Mouse (Mus musculus): ENCODE results near the gene Numa1. TPM values are rescaled to one million over a fixed set of nuclear protein-coding genes. Genes with fewer than 3 reads are reported as not detected.

Numa1 gene
- total RNA-seq, 2 experiments from 2014 or later, result 90.0 to 95.3 TPM

DNA sequence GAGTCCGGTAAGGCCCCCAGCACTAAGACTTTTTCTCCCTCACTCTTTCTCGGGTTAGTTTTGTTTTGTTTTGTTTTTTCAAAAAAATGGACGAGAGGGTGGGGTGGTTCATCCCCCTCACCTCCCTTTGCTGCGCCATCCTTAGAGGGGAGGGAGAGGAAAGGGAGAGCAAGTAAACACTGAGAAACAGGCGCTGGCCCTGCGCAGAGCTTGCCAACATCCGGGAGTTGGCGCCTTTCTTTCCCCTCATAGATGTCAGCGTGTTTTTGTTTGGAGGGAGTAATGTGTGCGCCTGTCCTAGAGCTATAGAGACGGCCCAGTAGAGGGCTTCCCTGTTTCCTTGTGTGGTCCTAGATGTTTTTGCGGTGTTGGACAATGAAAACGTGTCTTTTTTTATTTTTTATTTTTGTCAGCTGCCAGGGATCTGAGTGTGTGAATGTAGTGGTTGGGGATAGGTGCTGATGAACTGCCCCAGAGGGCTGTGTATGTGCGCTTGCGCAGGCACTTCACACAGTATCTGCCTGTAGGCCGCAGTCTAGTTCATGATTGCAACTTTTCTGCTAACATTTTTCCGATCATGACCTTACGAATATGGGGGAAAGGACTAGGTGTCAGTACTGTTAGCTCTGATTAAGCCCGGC, 37.0 kb downstream of the Numa1 start:
- intact Hi-C loops (cut with DNase I), result loop anchor here (2.0 kb wide), 1 partner anchor 36 kb away; the partner anchor contains the start of gene Numa1
- DNase-seq, result peak; percentile 75 to 83

DNA sequence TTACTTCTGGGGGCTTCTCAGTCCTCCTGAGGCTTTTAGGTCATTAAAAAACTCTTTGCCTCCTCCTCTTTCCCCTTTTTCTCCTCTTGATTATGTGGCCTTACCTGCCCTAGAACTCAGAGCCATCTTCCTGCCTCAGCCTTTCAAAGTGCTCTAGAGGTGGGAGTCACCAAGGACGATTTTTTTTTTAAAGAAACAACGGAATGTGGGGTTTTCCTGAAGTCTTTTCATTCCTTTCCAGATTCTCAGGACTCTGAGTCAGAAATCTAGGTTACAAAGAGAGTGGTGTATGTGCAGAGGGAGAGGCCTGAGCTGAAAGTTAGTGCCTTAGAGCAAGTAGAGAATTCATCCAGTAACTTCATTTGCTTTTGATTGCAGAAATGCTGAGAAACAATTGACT, 37.8 kb downstream of the Numa1 start:
- no peak for DNase-seq
- intact Hi-C loops (cut with DNase I), result loop anchor here (2.0 kb wide), 1 partner anchor 37 kb away; the partner anchor contains the start of gene Numa1

DNA sequence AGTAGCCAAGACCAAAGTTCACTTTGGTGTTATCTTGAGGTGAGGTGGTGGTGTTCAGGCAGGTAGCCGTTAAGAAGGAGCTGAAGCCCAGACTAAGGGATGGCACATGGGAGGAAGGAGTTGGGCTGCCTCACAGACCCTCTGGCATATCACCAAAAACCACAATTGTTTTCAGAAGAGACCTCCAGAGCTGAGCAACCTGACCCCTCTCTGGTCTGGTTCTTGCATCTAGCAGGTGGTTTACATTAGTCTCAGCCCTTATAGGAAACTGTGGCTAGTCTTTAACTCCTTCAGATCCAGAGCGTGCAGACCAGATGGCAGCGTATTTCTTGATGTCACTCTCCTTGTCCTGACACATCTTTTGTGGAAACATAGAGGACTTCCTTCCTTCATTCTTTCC, 39.8 kb downstream of the Numa1 start:
- intact Hi-C loops (cut with DNase I), result loop anchor here (2.0 kb wide), 1 partner anchor 25 kb away; no protein-coding TSS in a partner anchor
- DNase-seq, result no peak

DNA sequence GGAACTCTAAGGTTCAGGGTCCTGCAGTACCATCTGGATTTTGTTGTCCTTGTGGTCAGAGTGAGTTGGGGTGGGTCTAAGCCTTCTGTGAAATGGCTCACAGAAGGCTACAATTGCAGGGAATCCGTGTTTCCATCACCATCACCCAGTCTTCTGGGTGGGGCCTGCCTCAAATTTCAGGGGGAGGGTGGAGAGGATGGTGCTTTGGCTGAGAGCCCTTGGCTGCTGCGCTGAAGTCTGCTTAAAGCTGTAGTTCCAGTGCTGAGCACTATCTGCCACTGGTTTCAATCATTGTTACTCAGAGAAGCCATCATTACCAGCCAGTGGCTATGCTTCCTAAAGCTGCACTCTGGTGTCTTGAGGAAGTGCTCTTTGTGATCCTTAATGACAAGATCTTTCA, 40.6 kb downstream of the Numa1 start:
- intact Hi-C loops (cut with DNase I), result loop anchor here (2.0 kb wide), 1 partner anchor 24 kb away; no protein-coding TSS in a partner anchor
- DNase-seq, result peak; percentile 60 to 65

DNA sequence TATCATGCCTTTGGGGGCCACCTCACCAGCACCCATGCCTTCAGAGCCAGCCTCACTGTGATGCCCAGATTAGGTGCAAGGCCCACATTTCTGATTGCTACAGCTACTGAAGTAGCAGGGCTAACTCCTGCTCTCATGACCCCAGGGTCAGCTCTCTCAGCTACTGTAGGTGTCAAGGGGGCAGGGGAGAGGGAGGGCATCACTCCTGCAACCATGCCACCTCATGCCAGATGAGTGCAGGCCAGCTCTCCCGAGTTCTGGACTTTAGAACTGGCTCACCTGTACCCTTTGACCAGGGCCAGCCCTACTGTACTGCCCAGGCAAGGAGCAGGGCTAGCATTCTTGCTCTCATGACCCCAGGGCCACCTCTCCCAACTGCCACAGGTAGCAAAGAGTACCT, 48.8 kb downstream of the Numa1 start:
- DNase-seq, result no peak
- intact Hi-C loops (cut with DNase I), result no loop called here

DNA sequence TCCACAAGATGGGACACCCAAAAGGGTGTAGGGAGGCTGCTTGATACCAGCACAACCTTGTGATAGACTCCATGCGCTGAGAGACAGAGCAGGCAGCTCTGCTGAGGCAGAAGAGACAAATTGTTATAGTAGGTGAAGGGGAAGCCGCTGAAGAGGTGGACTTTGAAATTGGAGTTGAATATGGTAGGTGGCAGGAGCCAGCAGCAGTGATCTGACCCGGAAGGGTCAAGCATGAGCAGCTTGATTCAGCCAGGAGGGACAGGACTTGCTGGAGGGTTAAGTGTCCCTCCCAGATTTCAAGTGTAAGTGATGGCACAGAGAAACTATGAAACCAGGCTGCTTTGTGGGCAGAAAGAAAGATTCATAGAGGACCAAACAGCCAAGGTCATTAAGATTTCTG, 51.2 kb downstream of the Numa1 start:
- no peak for DNase-seq
- intact Hi-C loops (cut with DNase I), result no loop called here

DNA sequence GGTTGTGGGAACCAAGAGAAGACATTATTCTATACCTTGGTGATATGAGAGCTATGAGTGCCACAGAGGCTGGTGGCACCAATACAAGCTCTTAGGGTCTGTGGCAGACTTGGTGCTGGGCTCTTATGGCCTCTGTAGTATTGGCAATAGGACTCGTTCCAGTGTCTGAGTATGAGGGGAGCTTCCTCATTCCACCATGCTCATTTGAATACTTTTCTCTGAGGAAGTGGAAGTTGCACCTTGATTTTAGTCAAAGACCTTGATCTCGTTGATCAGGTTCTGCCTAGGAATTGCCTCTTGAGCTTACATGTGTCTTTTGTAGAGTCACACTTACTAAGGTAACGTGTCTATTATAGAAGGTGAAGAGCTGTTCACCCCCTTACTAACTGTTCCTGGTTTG, 60.3 kb downstream of the Numa1 start:
- DNase-seq, result no peak
- intact Hi-C loops (cut with DNase I), result no loop called here

DNA sequence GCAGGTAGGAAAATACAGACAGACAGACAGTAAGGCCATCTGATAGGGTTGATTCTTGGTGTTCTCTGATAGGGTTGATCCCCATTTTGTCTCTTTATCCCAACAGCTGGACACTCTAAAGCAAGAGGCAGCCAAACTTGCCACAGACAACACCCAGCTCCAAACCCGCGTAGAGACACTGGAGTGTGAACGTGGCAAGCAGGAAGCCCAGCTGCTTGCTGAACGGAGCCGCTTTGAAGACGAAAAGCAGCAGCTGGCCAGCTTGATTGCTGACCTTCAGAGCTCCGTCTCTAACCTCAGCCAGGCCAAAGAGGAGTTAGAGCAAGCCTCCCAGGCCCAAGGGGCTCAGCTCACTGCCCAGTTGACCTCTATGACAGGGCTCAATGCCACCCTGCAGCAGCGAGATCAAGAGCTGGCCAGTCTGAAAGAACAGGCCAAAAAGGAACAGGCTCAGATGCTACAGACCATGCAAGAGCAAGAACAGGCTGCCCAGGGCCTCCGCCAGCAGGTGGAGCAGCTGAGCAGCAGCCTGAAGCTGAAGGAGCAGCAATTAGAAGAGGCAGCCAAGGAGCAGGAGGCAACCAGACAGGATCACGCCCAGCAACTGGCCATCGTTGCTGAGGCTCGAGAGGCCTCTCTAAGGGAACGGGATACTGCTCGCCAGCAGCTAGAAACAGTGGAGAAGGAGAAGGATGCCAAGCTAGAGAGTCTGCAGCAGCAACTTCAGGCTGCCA, 64.5 kb downstream of the Numa1 start:
- intact Hi-C loops (cut with DNase I), result loop anchor here (2.0 to 5.0 kb wide), 3 partner anchors 24 to 81 kb away; no protein-coding TSS in a partner anchor
- DNase-seq, result peak; percentile 90 to 93

DNA sequence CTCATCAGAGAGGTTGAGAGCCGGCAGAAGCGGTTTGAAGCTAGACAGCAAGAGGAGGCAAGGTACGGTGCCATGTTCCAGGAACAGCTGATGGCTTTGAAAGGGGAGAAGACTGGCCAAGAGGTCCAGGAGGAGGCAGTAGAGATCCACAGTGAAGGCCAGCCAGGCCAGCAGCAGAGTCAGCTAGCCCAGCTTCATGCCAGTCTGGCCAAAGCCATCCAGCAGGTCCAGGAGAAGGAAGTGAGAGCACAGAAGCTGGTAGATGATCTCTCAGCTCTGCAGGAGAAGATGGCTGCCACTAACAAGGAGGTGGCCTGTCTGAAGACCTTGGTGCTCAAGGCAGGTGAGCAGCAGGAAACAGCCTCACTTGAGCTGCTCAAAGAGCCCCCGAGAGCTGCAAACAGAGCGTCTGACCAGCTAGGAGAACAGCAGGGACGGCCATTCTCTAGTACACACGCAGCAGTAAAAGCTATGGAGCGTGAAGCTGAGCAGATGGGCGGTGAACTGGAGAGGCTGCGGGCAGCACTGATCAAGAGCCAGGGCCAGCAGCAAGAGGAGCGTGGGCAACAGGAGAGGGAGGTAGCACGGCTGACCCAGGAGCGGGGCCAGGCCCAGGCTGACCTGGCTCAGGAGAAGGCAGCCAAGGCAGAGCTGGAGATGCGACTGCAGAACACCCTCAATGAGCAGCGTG, 65.7 kb downstream of the Numa1 start:
- intact Hi-C loops (cut with DNase I), result loop anchor here (2.0 to 5.0 kb wide), 3 partner anchors 25 to 82 kb away; no protein-coding TSS in a partner anchor
- no peak for DNase-seq

DNA sequence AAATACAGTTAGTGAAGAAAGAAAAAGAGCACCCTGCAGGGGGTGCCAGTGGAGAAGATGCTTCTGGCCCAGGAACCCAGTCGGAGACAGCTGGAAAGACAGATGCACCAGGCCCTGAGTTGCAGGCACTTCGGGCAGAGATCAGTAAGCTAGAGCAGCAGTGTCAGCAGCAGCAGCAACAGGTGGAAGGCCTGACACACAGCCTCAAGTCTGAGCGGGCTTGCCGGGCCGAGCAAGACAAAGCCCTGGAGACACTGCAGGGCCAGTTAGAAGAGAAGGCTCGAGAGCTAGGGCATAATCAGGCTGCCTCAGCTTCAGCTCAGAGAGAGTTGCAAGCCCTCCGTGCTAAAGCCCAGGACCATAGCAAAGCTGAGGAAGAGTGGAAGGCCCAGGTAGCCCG, 66.4 kb downstream of the Numa1 start:
- DNase-seq, result no peak
- intact Hi-C loops (cut with DNase I), result no loop called here

DNA sequence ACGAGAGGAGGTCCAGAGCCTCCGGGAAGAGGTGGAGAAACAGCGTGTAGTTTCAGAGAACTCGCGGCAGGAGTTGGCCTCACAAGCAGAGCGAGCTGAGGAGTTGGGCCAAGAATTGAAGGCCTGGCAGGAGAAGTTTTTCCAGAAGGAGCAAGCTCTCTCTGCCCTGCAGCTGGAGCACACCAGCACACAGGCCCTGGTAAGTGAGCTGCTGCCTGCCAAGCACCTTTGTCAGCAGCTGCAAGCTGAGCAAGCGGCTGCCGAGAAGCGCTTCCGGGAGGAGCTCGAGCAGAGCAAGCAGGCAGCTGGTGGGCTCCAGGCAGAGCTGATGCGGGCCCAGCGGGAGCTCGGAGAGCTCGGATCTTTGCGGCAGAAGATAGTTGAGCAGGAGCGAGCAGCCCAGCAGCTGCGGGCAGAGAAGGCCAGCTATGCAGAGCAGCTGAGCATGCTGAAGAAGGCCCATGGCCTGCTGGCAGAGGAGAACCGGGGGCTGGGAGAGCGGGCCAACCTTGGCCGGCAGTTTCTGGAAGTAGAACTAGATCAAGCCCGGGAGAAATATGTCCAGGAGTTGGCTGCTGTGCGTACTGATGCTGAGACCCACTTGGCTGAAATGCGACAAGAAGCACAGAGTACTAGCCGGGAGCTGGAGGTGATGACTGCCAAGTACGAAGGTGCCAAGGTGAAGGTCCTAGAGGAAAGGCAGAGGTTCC, 67.2 kb downstream of the Numa1 start:
- peak; percentile 59 to 62 for DNase-seq
- intact Hi-C loops (cut with DNase I), result no loop called here

DNA sequence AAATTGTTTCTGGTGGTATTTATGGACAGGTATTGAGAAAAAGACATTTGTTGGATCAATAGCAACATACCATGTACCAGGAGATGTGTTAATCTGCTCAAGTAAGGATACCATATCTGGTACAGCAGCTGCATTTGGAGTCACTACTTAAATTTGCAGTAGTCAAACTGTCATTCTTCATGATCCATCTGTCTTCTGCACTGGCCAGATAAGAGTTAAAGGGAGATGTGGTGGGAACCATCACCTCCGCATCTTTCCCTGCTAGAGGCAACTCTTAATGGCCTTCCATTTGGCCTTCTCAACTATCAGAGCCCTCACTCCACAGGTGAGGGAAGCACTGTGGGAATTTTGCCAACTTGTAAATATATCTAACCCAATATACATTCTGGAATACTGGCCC, 72.6 kb downstream of the Numa1 start:
- intact Hi-C loops (cut with DNase I), result no loop called here

DNA sequence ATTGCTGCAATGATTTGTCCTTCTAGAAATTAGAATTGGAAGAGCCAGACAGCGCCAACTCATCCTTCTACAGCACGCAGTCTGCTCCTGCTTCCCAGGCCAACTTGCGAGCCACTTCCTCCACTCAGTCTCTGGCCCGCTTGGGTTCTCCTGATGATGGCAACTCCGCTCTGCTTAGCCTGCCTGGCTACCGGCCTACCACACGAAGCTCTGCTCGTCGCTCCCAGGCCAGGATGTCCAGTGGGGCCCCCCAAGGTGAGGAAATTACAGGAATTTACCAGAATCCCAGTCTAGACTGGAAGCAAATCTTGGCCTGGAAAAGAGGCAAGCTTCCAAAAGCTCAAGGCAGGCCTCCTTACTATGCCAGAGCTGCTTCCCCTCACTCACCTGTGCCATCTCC, 77.9 kb downstream of the Numa1 start:
- intact Hi-C loops (cut with DNase I), result no loop called here
- no peak for DNase-seq

More for the DNA sequence above, 72.6 kb downstream of the Numa1 start:
- DNase-seq, result no peak

DNA sequence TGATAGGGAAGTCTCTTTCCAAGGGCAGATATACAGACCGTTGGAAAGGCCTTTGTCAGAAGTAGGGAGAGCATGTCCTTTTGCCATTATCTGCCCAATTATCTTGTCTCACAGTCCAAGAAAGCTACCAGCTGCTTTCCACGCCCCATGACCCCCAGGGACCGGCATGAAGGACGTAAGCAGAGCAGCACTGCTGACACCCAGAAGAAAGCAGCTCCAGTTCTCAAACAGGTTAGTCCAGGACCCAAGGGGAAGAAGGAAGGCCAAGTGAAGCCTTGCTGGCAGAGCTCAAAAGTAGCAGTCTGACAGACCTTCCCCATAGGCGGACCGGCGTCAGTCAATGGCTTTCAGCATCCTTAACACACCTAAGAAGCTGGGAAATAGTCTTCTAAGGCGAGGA, 79.5 kb downstream of the Numa1 start:
- intact Hi-C loops (cut with DNase I), result no loop called here

DNA sequence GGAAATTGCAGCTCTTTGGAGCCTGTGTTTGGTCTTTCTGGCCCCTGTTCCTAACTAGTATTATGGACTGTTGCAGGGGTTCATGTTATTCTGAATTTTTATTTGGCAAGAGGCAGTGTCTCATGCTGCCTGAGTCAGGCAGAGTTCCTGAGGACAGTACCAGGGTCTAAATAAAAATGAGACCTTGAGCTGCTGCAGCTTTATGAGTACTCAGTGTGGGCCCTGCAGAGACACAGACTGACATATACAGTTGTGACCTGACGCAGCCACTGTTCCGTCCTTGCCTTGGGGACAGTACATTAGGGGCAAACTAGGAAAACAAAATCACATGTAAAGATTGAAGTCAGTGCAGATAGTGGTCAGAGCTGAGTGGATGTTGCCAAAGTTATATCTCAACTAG, 81.1 kb downstream of the Numa1 start:
- no peak for DNase-seq
- intact Hi-C loops (cut with DNase I), result no loop called here

More for the DNA sequence above, 79.5 kb downstream of the Numa1 start:
- DNase-seq, result no peak

DNA sequence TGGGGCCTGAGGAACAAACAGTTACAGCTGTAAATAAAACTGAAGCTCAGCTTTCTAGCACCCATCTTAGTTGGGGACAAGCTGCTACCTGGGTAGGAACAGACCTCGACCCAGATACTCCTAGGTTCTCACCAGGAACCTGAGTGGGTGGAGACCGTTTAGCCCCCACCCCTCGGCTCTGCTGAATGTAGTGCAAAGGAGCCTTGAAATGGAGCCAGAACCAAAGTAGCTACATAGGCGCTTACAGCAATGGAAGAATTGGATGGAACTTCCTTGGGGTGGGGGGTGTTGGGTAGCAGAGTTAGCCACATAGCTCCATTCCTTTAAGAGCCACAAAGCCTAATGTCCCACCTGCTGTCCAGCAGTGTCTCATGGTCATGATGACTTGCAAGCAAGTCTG, 83.0 kb downstream of the Numa1 start:
- no peak for DNase-seq

DNA sequence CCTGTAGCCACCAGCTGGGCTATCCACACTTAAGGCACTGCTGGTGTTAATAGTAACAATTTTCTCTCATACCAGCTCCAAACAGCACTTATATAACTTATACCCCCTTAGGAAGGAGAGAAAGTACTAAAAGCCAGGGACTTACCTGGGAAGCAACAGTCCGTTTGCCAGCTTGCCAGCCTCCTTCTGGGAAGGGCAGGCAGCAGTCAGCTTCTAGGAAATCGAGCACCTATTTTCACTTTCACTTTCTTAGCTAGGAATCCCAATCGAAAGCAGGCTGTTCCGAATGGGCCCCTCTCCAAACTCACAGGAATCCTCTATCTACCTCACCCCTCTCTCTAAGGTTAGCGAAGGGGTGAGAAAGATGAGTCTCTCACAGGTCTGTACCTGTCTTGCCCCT, 83.5 kb downstream of the Numa1 start:
- intact Hi-C loops (cut with DNase I), result no loop called here
- peak in 1 of 2 experiments; percentile 34 for DNase-seq

More for the DNA sequence above, 83.0 kb downstream of the Numa1 start:
- intact Hi-C loops (cut with DNase I), result no loop called here

DNA sequence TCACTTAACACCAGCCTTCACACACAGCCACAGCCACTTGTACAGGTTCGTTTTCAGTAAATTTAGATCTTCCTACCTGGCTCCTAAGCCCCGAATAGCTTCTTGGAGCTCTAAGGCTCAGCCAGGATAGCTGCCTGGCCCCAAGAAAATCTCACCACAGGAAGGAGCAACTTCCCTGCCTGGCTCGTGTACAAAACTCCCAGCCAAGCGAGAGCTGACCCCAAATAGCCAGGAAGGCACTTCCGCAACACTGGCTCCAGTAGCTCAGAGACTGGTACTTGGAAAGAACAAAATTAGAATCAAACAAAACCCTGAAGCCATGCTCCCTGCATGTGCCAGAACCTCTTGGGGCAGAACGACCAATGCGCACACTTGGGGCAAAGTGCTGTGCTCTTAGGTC, 84.1 kb downstream of the Numa1 start:
- intact Hi-C loops (cut with DNase I), result no loop called here
- peak; percentile 44 for DNase-seq

DNA sequence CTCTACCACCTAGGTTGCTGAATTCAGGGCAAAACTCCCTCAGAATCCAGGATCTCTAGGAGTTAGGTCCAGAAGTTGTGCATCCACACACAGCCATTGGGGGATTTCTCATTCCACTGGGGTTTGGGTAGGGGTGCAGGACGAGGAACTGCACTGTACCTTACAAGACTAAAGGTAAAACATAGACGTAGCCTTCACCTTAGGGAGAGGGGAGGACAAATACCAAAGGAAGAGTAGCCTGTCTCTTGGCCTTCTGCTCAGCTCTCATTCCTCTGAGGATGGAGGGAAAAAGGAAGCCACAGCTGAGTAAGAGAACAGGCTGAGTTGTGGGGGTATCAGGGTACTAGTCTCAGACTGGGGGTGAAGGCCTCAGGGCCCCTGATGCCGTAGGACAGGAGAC, 84.7 kb downstream of the Numa1 start, which contains the start of gene Il18bp:
TSS of gene Il18bp (minus strand) at position 101 of the 400 bp plus-strand sequence.
- DNase-seq, result no peak
- intact Hi-C loops (cut with DNase I), result no loop called here

DNA sequence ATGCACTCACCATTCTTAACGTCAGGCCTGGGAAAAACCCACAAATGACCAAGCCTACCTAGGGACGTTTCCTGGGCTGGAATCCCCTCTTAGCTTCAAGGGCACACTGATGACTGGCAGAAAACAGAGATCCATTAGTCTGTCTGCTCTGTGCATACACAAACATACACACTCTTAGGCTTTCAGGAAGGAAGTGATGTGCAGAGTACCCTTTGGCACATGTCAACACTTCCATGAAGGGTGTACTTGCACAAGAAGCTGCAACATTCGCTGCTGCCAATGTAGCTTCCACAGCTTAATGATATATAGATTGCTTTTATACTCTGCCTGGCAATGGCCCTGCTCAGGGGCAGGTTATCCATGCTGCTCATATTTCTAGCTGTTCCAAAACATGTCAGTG, 85.5 kb downstream of the Numa1 start:
- DNase-seq, result no peak
- intact Hi-C loops (cut with DNase I), result no loop called here
